24 mouse cellular contexts compared by ENCODE assay signal in the genomic region with DNA sequence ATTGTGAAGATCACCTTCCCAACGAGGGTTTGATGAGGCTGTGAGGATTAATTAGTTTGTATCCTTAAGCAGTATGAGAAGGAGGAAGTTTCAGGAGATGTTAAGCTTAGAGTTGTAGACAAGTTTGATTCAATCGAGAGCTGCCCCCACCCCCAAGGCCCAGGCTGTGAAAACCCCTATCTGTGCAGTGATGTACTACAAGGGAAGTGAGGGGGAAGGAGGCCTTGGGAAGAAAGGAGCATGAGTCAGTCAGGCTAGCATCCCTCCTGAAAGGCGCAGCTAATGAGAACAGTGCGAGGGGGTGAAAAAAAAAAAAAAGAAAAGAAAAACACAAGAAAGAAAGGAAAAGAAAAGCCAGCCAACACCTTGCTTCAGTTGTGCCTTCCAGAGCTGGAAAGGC. TPM values are rescaled to one million over a fixed set of nuclear protein-coding genes. Genes with fewer than 3 reads are reported as not detected.
DNase-seq lines count a peak whose midpoint lies in the region; ATAC-seq and TF ChIP-seq lines count a peak whose summit lies in the region.
"Had no signal": no experiment of that assay in that cellular context is flagged by ENCODE, and none has a peak within 500 bp of the region (broad histone marks: within the 10 kb centered on the region; RNA-seq: fewer than 3 reads in every experiment).

No protein-coding gene starts in this region.

- WGBS in intestine, postnatal 0 days: 62% methylated on average over 4 of the region's 4 CpGs
- 61% methylated on average over 4 of the region's 4 CpGs for WGBS in intestine, embryonic 15.5 days
- WGBS in stomach, postnatal 0 days: 44% methylated on average over 4 of the region's 4 CpGs

- H3K9me3 ChIP-seq in intestine, postnatal 0 days (ENCODE audit: control insufficient read depth): no peaks in the 10 kb centered on the region
- no peaks in the 10 kb centered on the region for H3K9me3 ChIP-seq in intestine, embryonic 15.5 days
- no peaks in the 10 kb centered on the region for H3K9me3 ChIP-seq in stomach, postnatal 0 days (ENCODE audit: control insufficient read depth, low read length)
- H3K9me3 ChIP-seq: embryonic facial prominence, embryonic 15.5 days; forebrain, embryonic 12.5 days; heart, embryonic 10.5 days; hindbrain, embryonic 10.5 days; limb, embryonic 13.5 days; midbrain, embryonic 12.5 days; neural tube, embryonic 15.5 days had no signal

- H3K9ac ChIP-seq in intestine, postnatal 0 days (ENCODE audit: low read depth, low read length): no peak overlapping the region
- H3K9ac ChIP-seq in intestine, embryonic 15.5 days: no peak overlapping the region
- H3K9ac ChIP-seq in stomach, postnatal 0 days (ENCODE audit: low read length): no peak overlapping the region
- H3K9ac ChIP-seq: embryonic facial prominence, embryonic 15.5 days; forebrain, embryonic 12.5 days; limb, embryonic 13.5 days; liver, embryonic 14.5 days; midbrain, embryonic 12.5 days; neural tube, embryonic 15.5 days had no signal

- peaks cover 9% of the 10 kb centered on the region for H3K4me1 ChIP-seq in intestine, postnatal 0 days (replicated peaks; ENCODE audit: control insufficient read depth, insufficient read depth, low read length)
- H3K4me1 ChIP-seq in intestine, embryonic 15.5 days (replicated peaks): peaks cover 17% of the 10 kb centered on the region
- H3K4me1 ChIP-seq in stomach, postnatal 0 days (replicated peaks; ENCODE audit: control insufficient read depth, insufficient read depth): 0 out of 2 replicates have a peak, but pooled peaks cover 2% of the 10 kb centered on the region

- no peak for ATAC-seq in intestine, postnatal 0 days
- ATAC-seq in intestine, embryonic 15.5 days: no peak
- ATAC-seq in stomach, postnatal 0 days (ENCODE audit: low FRiP score, low TSS enrichment): no peak
- ATAC-seq in erythroblast, adult 5-6 weeks (replicated peaks; ENCODE audit: low FRiP score, poor library complexity, severe bottlenecking): no peak
- ATAC-seq: inflammation-experienced regulatory T-cells, adult 6 months had no signal

- DNase-seq in right cerebral cortex, adult 18-20 months: peak; percentile 69
- no peak for DNase-seq in right cerebral cortex, postnatal 25 days
- peak; percentile 86 for DNase-seq in brain, adult 2 months (ENCODE audit: low read depth, low spot score)
- DNase-seq in stomach, postnatal 0 days (ENCODE audit: low spot score): no peak
- DNase-seq: adrenal gland, adult 2 months; cerebellum, adult 11 months; cerebellum, postnatal 25 days; kidney, adult 9 months; layer of hippocampus, adult 9-11 months had no signal

- no peak overlapping the region for H3K27ac ChIP-seq in intestine, postnatal 0 days (ENCODE audit: low read depth, low read length)
- H3K27ac ChIP-seq in intestine, embryonic 15.5 days: no peak overlapping the region
- no peak overlapping the region for H3K27ac ChIP-seq in stomach, postnatal 0 days (replicated peaks)
- H3K27ac ChIP-seq: embryonic facial prominence, embryonic 15.5 days; forebrain, embryonic 12.5 days; heart, embryonic 10.5 days; hindbrain, embryonic 10.5 days; limb, embryonic 13.5 days; liver, embryonic 14.5 days; midbrain, embryonic 12.5 days; neural tube, embryonic 15.5 days had no signal

- H3K36me3 ChIP-seq in intestine, postnatal 0 days (ENCODE audit: control insufficient read depth, insufficient read depth): no peaks in the 10 kb centered on the region
- H3K36me3 ChIP-seq in intestine, embryonic 15.5 days: no peaks in the 10 kb centered on the region
- H3K36me3 ChIP-seq in stomach, postnatal 0 days (ENCODE audit: control insufficient read depth, insufficient read depth, low read length): no peaks in the 10 kb centered on the region
- H3K36me3 ChIP-seq: embryonic facial prominence, embryonic 15.5 days; forebrain, embryonic 12.5 days; heart, embryonic 10.5 days; hindbrain, embryonic 10.5 days; limb, embryonic 13.5 days; midbrain, embryonic 12.5 days; neural tube, embryonic 15.5 days had no signal

- H3K4me3 ChIP-seq in intestine, postnatal 0 days (ENCODE audit: low read depth, low read length): no peak overlapping the region
- H3K4me3 ChIP-seq in intestine, embryonic 15.5 days (replicated peaks): no peak overlapping the region
- H3K4me3 ChIP-seq in stomach, postnatal 0 days (ENCODE audit: low read depth, low read length): no peak overlapping the region
- H3K4me3 ChIP-seq: embryonic facial prominence, embryonic 15.5 days; forebrain, embryonic 12.5 days; heart, embryonic 10.5 days; hindbrain, embryonic 10.5 days; limb, embryonic 13.5 days; midbrain, embryonic 12.5 days; myocyte; neural tube, embryonic 15.5 days had no signal

- TF ChIP-seq CTCF in intestine, postnatal 0 days (IDR thresholded peaks at IDR 0.05; ENCODE audit: low read depth): peak; percentile 22; the same call in 1 of the 2 replicates
- TF ChIP-seq CTCF in stomach, postnatal 0 days (IDR thresholded peaks at IDR 0.05; ENCODE audit: low read depth): no peak

- no peaks in the 10 kb centered on the region; the same call in 1 of the 2 replicates for H3K27me3 ChIP-seq in intestine, postnatal 0 days (replicated peaks; ENCODE audit: control insufficient read depth, insufficient read depth, low read length)
- peaks cover 15% of the 10 kb centered on the region for H3K27me3 ChIP-seq in intestine, embryonic 15.5 days (replicated peaks)
- H3K27me3 ChIP-seq in stomach, postnatal 0 days (ENCODE audit: control insufficient read depth, insufficient read depth, low read length): 0 out of 2 replicates have a peak, but pooled peaks cover 4% of the 10 kb centered on the region
- H3K27me3 ChIP-seq: CH12.LX had no signal

- no peak for TF ChIP-seq EP300 in stomach, postnatal 0 days (optimal IDR thresholded peaks at IDR 0.05)

- H3K4me2 ChIP-seq in intestine, postnatal 0 days (replicated peaks; ENCODE audit: low read depth): no peak overlapping the region
- H3K4me2 ChIP-seq in intestine, embryonic 15.5 days (replicated peaks): no peak overlapping the region
- H3K4me2 ChIP-seq in stomach, postnatal 0 days (replicated peaks; ENCODE audit: low read depth): no peak overlapping the region
- H3K4me2 ChIP-seq: embryonic facial prominence, embryonic 15.5 days; forebrain, embryonic 12.5 days; limb, embryonic 13.5 days; midbrain, embryonic 12.5 days; neural tube, embryonic 15.5 days had no signal

RNA-seq across cellular contexts. Expression of a gene that starts 5.8 kb away (rescaled TPM):
- polyA plus RNA-seq in intestine, postnatal 0 days (2015; fragmentation: Nextera tagmentation; extraction: Ambion mirVana): 5.2 TPM in 2 replicates
- polyA plus RNA-seq in intestine, embryonic 15.5 days (2015; fragmentation: Nextera tagmentation; extraction: Ambion mirVana): 6.7 and 6.9 TPM in 2 replicates
- 4.6 TPM in 2 replicates for polyA plus RNA-seq in stomach, postnatal 0 days (2015; fragmentation: Nextera tagmentation; extraction: Ambion mirVana)
- total RNA-seq in erythroblast, adult 5-6 weeks (2015; ENCODE audit: low replicate concordance): 0.21 TPM in 1 of 2 replicates, not detected in the other
- 0.28 TPM in 1 of 2 replicates, not detected in the other for total RNA-seq in erythroblast, adult 5-6 weeks (2017; ENCODE audit: low replicate concordance)
- total RNA-seq: CH12.LX, MEL had no signal
- polyA plus RNA-seq: myocyte had no signal

Comparison
In these comparisons a context has a peak if more than half of its experiments do, and no peak if none do; other contexts are left out.
1. DNase-seq: peak in right cerebral cortex, adult 18-20 months (single experiment) and brain, adult 2 months (single experiment); none in right cerebral cortex, postnatal 25 days (single experiment) and stomach, postnatal 0 days (single experiment).